Mouse (Mus musculus) kidney, adult 9 months (tissue): ENCODE measurements around the gene Hopx.

Experiments
- DNase-seq: peaks from one replicate; pipeline ENCODE4 v3.0.0; 2022

The Hopx gene

DNA sequence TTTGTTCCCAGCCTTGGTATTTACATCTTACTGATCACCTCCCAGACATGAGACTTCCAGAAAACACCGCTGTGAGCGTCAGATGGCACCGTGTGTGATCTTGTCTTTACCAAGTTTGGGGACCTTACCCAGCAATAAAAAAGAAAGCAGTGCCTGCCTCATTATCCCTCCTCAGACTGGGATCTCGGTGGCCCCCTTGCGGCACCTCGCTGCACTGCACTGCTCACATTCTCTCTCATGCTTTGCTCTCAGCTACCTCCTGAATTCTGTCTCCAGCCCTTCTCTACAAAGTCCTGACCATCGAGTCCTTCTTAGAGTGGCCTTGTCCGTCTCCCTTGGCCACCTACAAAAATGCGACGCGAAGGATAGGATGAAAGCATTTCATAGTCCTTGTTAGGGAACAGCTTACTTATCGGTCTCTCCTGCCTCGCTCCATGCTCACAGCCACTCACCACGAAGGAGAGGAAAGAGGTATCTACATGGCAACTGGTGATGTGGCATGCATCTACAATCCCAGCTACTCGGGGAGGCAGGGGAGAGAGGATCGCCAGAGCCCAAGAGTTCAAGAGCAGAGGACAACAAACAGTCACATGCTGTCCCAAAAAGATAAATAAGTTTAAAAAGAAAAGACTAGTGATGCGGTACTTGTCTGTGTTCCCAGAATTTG is 53.4 kb downstream of the Hopx start:
- peak; percentile 55 for DNase-seq

DNA sequence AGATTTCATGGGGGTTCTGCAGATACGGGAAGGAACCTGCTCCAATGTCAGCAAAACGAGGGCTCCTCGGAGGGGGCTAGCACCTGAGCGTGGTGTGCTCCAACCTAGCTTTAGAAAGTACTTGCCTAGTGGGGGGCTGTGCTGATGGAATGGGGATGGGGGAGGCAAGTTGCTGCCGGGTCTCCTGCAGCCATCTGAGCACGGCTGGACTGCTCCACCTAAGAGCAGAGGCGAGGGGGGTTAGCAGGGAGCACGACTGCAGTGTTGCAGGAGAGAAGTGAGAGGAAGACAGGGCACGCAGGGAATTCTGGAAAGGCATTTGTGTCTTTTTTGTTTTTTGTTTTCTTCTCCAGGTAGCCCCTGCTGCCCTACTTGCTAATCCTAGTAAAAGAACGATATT is 54.6 kb downstream of the Hopx start:
- no peak for DNase-seq

GRCm38 (mm10) chr5:77056881-77057440 is 58.0 kb downstream of the Hopx start:
- no peak for DNase-seq

DNA sequence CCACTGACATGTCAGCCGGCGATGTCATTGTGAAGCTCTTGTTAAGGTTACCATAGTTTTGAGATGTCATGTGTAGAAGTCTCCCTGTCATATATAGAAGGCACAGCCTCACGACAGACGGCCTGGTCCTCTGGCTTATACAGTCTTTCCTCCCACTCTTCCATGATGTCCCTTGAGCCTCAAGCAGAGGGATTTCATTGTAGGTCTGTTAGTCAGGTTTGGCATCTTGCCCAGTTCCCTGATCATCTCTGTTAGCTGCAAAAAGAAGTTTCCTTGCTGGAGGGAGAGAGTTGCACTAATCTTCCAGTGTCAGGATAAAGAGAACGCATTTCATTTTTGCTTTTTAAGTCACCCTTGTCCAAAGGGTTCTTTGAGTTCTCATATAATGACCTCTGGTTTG is 62.3 kb downstream of the Hopx start:
- DNase-seq, result no peak

DNA sequence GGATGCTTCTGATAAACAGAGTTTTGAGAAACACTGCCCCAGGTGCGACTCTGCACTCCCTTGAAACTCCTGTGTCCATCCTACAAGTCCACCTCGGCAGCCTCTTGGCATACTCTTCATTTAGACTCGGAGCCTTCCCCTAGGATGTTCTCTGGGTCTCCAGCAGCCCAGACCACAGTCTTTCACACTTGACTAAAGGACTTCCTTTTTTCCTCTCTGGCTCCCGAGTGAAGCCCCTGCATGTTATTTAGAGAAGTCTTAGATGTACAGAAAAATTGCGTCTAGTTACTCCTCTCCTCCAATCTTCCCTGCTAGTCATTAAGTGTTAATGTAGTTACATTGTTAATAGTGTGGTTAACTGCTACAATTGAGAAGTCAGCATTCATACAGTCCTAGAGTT is 70.6 kb downstream of the Hopx start:
- no peak for DNase-seq

GRCm38 (mm10) chr5:77039391-77039790 is 75.5 kb downstream of the Hopx start:
- no peak for DNase-seq

- no peak for DNase-seq
Measured at GRCm38 (mm10) chr5:77038451-77038850, 76.5 kb downstream of the Hopx start.
